Mouse (Mus musculus) granulocyte monocyte progenitor cell, adult 5-6 weeks (primary cell): ENCODE measurements at regions not wholly inside any gene's neighbourhood (a gene's known extent, or its start where the extent isn't known, plus 50 kb on each side); places are given as distances from the start of the nearest gene placed in this dataset.
A peak's percentile ranks its signal among the peaks of the same experiment; 100 is the strongest.
"Not testable (repeated sequence)": the region's sequence is repeated elsewhere in the genome, so short reads cannot be mapped to it uniquely, and the experiment has no call there.

Experiments
- ATAC-seq: replicated peaks from 2 replicates; pipeline ENCODE4 v1.8.0; 2016; ENCODE audit warnings: mild to moderate bottlenecking, moderate TSS enrichment, inconsistent platforms; ENCODE audit not compliant: poor library complexity, severe bottlenecking

- ATAC-seq: peak; percentile 94
These were observed 428.4 kb downstream of the Bmper start for GRCm38 (mm10) chr9:23651300-23651699.

GRCm38 (mm10) chr9:23653086-23653485 lies 430.2 kb downstream of the Bmper start:
- ATAC-seq: no peak

- peak; percentile 33; the same call in 1 of the 2 replicates for ATAC-seq
These were observed 431.9 kb downstream of the Bmper start for GRCm38 (mm10) chr9:23654777-23655176.

GRCm38 (mm10) chr9:23665960-23666359 lies 431.8 kb upstream of the Npsr1 start:
- no peak for ATAC-seq

- peak; percentile 88 for ATAC-seq
These were observed 428.6 kb upstream of the Npsr1 start for GRCm38 (mm10) chr9:23669230-23669629.

- peak; percentile 92 for ATAC-seq
These were observed 427.2 kb upstream of the Npsr1 start for GRCm38 (mm10) chr9:23670642-23671041.

- no peak for ATAC-seq
These were observed 424.4 kb upstream of the Npsr1 start for GRCm38 (mm10) chr9:23673347-23673860.

GRCm38 (mm10) chr9:23674833-23675232 lies 423.0 kb upstream of the Npsr1 start:
- no peak for ATAC-seq

- ATAC-seq: no peak
These were observed 408.3 kb upstream of the Npsr1 start for GRCm38 (mm10) chr9:23689456-23689855.

GRCm38 (mm10) chr9:23692768-23693441 lies 404.9 kb upstream of the Npsr1 start:
- ATAC-seq: no peak

- no peak for ATAC-seq
These were observed 404.4 kb upstream of the Npsr1 start for GRCm38 (mm10) chr9:23693442-23693829.

GRCm38 (mm10) chr9:23694481-23694880 lies 403.3 kb upstream of the Npsr1 start:
- no peak for ATAC-seq

- no peak for ATAC-seq
These were observed 397.2 kb upstream of the Npsr1 start for GRCm38 (mm10) chr9:23700567-23700966.

GRCm38 (mm10) chr9:23717584-23717983 lies 380.2 kb upstream of the Npsr1 start:
- not testable (repeated sequence) for ATAC-seq

- ATAC-seq: no peak
These were observed 369.0 kb upstream of the Npsr1 start for GRCm38 (mm10) chr9:23728816-23729215.

- no peak for ATAC-seq
These were observed 345.3 kb upstream of the Npsr1 start for GRCm38 (mm10) chr9:23752478-23752877.

- ATAC-seq: no peak
These were observed 311.1 kb upstream of the Npsr1 start for GRCm38 (mm10) chr9:23786660-23787059.
